Mouse (Mus musculus): ENCODE data around the gene Nsl1.
A peak's percentile ranks its signal among the peaks of the same experiment; 100 is the strongest.

Nsl1 gene

GRCm38 (mm10) chr1:191093578-191093977 lies 30.8 kb downstream of the Nsl1 start:
- peak; percentile 83 for DNase-seq (ENCODE audit: low read depth, low spot score)

GRCm38 (mm10) chr1:191095019-191095418 lies 32.2 kb downstream of the Nsl1 start:
- DNase-seq (ENCODE audit: low read depth, low spot score), result no peak

DNA sequence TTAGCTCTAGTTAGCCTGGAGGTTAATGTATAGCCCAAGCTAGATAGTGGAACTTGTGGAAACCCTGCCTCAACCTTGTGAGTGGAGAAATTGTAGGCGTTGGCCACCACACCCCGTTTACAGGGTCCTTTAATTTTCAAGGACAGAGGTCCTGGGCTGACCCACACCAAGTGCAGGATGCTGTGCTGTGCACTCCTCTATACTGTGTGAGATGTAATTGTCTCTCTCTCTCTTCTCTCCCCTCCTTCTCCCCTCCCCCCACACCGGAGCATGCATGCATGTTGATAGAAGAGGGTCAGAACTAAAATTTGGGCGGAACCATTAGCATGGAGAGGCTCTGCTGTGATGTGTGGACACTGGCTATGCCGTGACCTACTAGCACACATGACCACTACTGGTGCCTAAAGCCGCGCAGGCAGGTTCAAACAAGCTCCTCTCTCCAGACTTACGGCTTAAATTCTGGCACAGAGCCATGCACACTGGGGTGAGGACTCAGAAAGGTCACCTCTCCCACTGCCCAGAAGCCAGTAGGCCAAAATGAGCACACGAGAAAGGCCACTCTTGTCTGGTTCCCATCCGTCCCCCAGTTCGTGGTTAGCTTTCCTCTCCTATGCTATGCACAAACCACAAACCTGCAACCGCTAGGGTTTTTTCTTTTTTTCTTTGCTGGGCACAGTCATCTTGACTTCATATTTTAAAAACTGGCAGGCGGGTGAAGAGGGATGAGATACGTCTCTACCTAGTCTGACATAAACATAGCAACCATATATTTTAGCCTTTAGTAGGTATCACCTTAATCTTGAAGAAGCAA lies 34.3 kb downstream of the Nsl1 start:
- no peak for DNase-seq (ENCODE audit: low read depth, low spot score)

DNA sequence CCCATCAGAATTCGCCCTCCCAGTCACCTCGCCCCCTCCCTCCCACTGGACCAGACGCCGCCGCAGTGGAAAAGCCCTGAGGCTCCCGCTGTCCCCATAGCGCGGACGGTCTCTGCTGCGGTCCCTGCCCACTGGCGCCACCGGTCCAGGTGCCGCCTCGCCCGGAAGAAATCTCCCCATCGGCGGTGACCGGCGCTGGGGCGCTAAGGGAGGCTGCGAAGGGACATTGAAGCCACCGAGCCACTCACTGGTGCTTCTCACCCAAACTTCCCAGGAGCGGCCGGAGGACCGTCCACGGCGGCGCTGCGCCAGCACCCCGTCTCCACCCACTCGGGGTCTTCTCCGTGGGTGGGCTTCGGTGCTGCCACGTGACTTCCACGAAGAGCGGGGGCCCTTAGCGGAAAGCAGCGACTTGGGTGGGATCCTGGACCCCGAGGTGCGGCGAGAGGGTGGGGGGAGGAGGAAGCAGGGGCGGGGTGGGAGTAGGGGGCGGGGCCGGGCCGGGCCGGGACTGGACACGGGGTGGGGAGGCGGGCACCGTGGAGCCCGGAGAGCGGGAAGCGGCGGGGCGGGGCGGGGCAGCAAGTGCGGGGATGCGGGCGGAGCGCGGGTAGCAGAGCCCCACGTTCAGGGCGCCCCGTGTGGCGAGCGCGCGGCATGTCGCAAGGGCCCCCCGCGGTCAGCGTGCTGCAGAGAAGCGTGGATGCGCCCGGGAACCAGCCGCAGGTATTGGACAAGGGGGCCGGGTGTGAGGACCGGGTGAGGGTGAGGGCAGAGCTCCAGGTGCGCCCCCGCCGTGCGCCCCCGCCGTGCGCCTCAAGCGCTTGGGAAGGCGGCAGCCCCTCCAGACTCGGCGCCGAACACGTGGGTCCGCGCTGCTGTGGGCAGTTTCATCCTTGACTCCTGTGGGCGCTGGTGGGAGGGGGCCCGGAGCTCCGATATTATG lies 35.3 kb downstream of the Nsl1 start, which contains the start of gene Batf3:
Batf3 (plus strand) TSS at position 46 of the 946 bp plus-strand sequence.
- DNase-seq (ENCODE audit: low read depth, low spot score), result no peak

DNA sequence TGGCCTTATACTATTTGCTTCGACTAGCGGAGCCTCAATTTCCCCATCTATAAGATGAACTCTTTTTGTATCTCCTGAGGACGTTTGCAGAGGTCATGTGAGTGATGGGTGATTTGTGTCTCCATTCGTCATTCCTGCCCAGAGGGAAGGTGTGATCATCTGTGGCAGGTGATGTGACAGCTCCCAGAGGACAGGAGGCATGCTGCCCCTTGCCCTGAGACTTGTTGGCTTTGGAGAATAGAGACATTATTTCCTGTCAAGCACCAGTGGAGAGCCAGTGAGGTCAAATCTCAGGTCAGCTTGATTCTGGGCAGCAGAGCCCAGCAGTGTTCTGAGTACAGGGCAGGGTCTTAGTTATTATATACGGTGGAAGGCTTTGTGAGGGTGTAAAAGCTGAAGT lies 36.3 kb downstream of the Nsl1 start:
- DNase-seq (ENCODE audit: low read depth, low spot score), result no peak

DNA sequence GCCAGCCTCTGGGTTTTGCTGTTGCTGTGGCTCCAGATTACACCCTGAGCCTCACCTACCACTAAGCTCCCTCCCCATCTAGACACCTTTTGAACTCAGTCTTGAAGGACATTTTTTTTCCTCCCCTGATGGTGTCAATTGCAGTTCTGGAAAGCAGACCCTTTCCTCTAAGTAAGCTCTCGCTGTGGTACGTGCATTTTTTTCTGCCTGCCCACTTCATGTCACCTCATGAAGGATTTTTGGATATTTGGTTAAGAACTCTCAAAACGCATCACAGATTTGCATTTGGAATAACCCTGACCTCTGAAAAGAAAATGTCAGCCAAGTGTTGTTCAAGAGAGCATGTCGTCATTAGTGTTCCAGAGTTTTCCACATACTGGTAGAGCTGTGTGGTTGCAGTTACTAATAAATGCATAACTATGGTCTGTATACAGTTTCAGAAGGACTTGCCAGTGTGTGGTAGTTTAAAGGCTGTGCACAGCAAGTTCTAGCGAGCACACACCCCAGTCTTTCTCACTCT lies 37.0 kb downstream of the Nsl1 start:
- DNase-seq (ENCODE audit: low read depth, low spot score), result no peak

- no peak for DNase-seq (ENCODE audit: low read depth, low spot score)
Observed at GRCm38 (mm10) chr1:191102730-191103370, 40.0 kb downstream of the Nsl1 start.

- DNase-seq (ENCODE audit: low read depth, low spot score), result no peak
Observed at GRCm38 (mm10) chr1:191105246-191105645, 42.4 kb downstream of the Nsl1 start.

DNA sequence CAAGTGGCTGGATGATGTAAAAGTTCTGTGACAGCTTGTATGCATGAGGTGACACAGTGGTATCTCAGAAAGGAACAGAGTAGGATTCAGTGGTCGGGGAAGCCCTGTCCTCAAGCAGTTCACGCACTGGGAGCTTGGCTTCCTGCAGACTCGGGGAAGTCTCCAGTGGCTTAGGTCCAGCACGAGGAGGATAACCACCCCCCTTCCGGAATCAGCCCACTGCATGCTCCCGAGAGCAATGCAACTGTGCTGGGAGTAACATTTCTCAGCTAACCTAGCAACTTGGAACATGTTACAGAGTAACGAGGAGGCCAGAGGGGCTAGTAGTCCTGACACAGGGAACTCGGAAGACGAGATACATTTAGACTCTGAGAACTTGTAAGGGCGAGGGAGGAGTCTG lies 44.5 kb downstream of the Nsl1 start:
- DNase-seq (ENCODE audit: low read depth, low spot score), result no peak

DNA sequence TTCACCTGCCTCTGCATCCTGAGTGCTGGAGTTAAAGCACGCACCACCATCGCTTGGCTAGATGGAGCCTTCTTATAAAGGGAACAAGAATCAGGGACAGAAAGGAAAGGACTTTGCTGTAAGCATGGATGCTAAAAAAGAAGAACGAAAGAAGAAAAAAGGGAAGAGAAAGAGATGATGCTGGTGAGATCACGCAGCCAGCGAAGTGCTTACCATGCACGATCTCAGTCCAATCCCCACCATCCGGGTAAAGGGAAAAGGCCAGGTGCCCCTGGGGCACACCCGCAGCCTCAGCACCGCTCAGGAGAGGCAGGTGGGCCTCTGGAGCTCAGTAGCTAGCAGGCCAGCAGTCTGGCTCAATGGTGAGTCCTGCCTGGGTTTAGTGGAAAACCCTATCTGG lies 47.1 kb downstream of the Nsl1 start:
- no peak for DNase-seq (ENCODE audit: low read depth, low spot score)

DNA sequence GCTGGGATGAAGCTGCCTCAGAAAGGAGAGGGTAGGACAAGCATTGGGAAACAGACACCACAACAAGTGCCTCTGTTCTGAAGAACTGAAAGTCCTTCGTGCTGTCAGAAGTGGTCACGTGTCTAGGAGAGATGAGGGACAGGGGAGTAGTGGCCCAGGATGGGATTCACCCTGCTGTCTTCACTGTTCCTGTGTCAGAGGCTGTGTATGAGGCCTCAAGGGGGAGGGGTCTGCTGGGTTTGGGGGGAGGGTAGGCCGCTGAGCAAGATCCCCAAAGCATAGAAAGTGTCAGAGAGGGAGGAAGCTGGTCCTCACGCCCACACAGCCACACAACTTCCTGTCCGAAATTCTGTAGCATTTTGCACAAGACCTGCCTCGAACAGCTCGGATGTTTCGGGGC lies 48.3 kb downstream of the Nsl1 start:
- no peak for DNase-seq (ENCODE audit: low read depth, low spot score)

DNA sequence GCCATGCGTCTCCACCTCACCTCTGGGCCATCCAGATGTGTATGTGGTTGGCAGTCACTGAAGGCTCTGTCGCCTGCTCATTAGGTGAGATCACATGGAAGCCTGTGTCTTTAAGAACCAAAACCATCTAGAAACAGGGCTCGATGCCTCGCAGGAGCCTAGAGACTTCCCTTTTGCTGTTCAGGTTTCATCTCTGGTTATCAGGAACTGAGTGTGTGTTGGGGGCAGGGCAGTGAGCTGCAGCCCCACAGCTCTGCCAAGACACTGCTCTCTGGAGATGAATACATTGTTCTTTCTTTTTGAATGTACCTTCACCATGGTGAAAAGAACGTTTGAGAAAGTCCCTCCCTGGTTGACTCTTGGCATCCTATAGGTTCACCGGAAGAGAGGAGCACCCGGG lies 52.1 kb downstream of the Nsl1 start:
- DNase-seq (ENCODE audit: low read depth, low spot score), result no peak

DNA sequence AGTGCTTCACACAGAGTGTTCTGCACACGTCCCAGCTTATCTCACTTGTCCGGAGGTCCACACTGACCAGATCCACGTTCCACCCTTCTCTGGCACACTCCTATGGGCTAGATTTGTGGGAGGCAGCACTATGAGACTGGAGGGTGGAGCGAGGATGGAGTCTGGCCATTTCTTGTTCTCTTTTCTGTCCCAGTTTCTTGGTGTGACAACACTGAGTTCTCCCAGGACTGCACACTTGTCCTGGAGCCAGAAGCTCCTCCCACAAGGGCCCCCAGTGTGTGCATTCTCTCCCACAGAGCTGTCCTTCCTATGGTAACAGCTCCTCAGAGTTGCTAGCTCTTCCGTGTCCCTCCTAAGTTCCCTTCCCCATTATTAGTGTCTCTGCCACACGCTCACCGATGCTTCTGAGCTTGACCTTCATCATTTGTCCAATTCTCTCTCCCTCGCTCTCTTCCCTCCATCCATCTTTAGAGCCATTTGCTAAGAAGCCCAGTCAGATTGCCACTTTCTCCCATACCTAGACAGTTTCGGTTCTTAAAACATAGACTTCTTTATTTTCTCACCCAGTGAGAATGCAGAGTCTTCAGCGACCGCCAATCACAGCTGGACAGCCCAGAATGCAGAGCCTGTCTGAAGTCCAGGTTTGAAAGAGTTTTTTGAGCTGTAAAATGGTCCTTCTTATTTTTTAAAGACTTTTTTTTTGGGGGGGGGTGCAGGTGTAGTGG lies 52.9 kb downstream of the Nsl1 start:
- DNase-seq (ENCODE audit: low read depth, low spot score), result no peak

- no peak for DNase-seq (ENCODE audit: low read depth, low spot score)
Observed at GRCm38 (mm10) chr1:191122744-191123143, 59.9 kb downstream of the Nsl1 start.

GRCm38 (mm10) chr1:191123696-191124095 lies 60.9 kb downstream of the Nsl1 start:
- DNase-seq (ENCODE audit: low read depth, low spot score), result no peak

DNA sequence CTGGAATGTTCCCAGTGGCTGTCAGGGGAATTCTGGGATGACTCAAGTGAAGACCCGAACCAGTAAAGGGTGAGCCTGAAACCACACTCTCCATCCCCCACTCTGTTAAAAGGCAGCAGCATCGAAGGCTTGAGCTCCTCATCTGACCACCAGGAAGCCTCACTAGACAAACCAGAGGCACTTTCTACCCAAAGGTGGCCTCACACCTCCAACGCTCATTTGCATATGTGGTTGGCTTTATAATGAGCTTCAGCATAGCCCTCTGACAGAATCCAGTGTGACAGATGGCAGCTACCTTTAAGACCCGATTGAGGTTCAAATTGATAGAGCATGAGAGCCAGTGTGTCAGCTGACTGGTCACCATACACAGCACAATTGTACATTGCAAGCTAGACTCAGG lies 61.5 kb downstream of the Nsl1 start:
- DNase-seq (ENCODE audit: low read depth, low spot score), result no peak

DNA sequence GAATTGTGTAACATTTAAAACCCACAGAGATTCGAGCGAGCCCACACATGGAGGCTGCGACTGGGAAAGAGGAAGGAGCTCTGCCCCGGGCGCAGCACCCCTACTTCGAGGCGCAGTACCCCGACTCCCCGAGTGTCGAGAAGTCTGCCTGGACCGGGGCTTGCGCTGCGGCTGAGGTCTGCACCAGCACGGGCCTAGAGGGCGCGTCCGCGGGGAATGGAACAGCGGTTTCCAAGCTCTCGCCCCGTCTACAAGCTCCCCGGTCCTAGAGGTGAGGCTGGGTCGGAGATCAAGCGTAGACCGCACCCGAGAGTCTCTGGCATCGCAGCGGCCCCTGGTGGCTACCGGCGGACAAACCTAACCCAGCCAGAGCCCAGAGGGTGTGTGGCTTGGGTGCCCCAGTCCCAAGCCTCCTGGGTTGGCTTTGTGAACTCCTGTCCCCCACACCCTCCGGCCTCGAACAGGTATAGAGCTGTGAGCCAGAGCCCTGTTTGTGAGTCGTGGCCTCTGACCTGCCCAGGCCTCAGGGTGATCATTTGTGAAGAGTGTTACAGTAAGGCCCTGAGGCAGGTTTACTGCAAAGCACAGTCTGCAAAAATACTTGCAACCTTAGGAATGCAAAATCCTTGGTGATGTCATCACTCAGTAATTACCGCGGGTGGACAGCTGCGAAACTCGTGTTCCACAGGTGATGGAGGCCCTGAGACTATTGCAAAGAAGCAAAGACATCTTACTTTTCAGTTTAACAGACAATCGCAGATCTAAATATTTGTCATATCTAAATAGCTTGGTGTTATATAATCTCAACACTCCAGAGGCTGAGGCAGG lies 63.2 kb downstream of the Nsl1 start:
- DNase-seq (ENCODE audit: low read depth, low spot score), result no peak

DNA sequence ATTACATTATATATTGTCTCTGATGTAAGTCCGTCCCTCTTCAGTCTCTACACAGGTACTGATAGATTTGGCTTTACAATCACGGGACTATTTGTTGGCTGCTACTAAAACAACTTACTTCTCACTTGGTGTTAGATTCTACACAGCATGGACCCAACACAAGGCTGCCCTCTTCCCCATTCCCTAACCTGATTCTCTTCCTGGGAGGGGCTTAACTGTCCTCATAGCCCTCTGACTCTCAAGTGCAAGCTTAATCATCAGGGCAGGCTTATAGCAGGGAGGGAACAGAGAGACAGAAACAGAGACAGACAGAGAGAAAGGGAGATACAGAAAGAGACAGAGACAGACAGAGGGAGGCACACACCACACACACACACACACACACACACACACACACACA lies 68.9 kb downstream of the Nsl1 start:
- no peak for DNase-seq (ENCODE audit: low read depth, low spot score)

DNA sequence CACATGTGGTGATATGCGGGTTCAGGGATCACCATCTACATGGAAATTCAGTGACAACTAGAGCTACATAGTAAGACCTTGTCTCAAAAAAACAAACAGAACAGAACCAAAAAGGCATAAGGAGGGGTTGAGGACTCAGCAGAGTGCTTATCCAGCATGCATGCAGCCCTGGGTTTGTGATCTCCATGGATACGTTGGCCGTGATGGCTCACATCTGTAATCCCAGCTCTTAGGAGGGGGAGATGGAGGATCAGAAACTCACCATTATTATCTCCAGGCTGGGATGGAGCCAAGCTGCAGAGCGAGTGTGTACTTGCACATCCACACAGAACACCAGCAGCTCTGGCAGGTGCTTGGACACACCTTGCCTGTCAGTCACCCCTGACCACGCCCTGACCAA lies 69.4 kb downstream of the Nsl1 start:
- no peak for DNase-seq (ENCODE audit: low read depth, low spot score)

- no peak for DNase-seq (ENCODE audit: low read depth, low spot score)
Observed at GRCm38 (mm10) chr1:191132934-191133333, 70.1 kb downstream of the Nsl1 start.
